Mouse (Mus musculus): ENCODE measurements around the gene 1700016D06Rik. TPM values are rescaled to one million over a fixed set of nuclear protein-coding genes. Genes with fewer than 3 reads are reported as not detected.
A peak's percentile ranks its signal among the peaks of the same experiment; 100 is the strongest.

1700016D06Rik gene
- polyA plus RNA-seq, 1 experiment from 2014 or later = not detected

DNA sequence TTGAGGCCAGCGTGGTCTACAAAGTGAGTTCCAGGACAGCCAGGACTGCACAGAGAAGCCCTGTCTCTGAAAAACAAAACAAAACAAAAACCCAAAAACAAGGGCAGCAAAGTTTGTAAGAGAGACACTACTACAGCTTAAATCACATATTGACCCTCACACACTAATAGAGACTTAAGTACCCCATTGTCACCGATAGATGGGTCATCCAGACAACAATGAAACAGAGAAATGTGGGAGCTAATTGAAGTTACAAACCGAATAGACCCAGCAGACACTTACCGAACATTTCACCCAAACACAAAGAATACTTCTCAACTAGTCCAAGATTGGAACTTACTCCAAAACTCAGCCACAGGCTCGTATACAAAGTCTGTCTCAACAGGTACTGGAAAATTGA lies 50.8 kb downstream of the 1700016D06Rik start:
- Histone ChIP-seq H3K27ac (ENCODE audit: low read depth, low read length) (no peak overlapping the region), H3K4me3 (ENCODE audit: low read length) (no peak overlapping the region), H3K36me3 (ENCODE audit: control insufficient read depth, insufficient read depth, low read length) (no peaks in the 10 kb centered on the region), H3K4me1 (ENCODE audit: control insufficient read depth, insufficient read depth, low read depth, low read length) (no peaks in the 10 kb centered on the region), H3K9me3 (ENCODE audit: control insufficient read depth, low read length) (no peaks in the 10 kb centered on the region), H3K9ac (ENCODE audit: low read depth, low read length) (no peak overlapping the region), H3K27me3 (replicated peaks; ENCODE audit: control insufficient read depth, insufficient read depth, low read length) (no peaks in the 10 kb centered on the region), H3K4me2 (ENCODE audit: low read length) (no peak overlapping the region)
- no peak for ATAC-seq
- WGBS = 93% methylated on average over 5 of the region's 5 CpGs

DNA sequence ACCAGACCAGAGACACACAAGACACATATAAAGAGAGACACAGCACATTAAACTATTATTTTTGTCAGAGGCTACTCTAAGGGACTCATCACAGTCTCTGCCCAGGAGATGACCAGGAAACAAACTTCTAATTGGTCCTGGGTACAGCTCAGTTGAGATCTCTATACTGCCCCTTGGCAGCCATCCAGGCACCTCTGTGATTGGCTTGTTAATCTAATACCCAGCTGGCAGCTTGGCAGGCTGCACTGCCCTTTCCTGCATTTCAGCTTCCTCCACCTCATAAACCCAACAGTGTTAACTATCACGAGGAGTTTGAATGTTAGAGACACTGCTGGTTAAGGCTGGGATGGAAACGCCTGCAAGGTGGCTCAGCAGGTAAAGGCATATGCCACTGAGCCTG lies 57.7 kb downstream of the 1700016D06Rik start:
- Histone ChIP-seq H3K4me2 (ENCODE audit: low read length) (no peak overlapping the region), H3K9ac (ENCODE audit: low read depth, low read length) (no peak overlapping the region), H3K4me1 (ENCODE audit: control insufficient read depth, insufficient read depth, low read depth, low read length) (no peaks in the 10 kb centered on the region), H3K4me3 (ENCODE audit: low read length) (no peak overlapping the region), H3K36me3 (ENCODE audit: control insufficient read depth, insufficient read depth, low read length) (peaks cover 5% of the 10 kb centered on the region; the same call in 1 of the 2 replicates), H3K27ac (ENCODE audit: low read depth, low read length) (no peak overlapping the region), H3K27me3 (replicated peaks; ENCODE audit: control insufficient read depth, insufficient read depth, low read length) (no peaks in the 10 kb centered on the region), H3K9me3 (ENCODE audit: control insufficient read depth, low read length) (no peaks in the 10 kb centered on the region)
- ATAC-seq = no peak
- WGBS = 70% methylated on average over 2 of the region's 2 CpGs

DNA sequence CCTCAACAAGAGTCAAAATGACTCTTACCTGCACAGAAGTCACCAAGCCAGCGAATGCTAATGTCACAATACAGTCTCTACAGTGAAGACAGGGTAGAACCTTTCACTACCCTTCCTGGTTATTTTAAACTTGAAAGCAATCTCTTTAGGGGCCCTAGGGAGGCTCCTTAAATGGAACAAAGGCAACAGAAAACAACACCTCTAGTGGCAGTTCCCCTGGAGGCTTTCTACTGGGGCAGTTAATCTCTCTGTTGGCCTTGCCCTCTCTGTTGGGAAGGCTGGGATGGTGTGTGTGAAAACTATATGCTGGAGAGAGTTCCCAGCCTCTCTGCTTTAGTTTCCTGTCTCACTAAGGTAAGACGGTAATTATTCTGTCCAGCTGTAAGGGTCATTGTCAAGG lies 60.3 kb downstream of the 1700016D06Rik start:
- Histone ChIP-seq H3K36me3 (ENCODE audit: control insufficient read depth, insufficient read depth, low read length) (peaks cover 5% of the 10 kb centered on the region; the same call in 1 of the 2 replicates), H3K27me3 (replicated peaks; ENCODE audit: control insufficient read depth, insufficient read depth, low read length) (no peaks in the 10 kb centered on the region), H3K4me1 (ENCODE audit: control insufficient read depth, insufficient read depth, low read depth, low read length) (peaks cover 3% of the 10 kb centered on the region; the same call in 1 of the 2 replicates), H3K27ac (ENCODE audit: low read depth, low read length) (no peak overlapping the region), H3K4me3 (ENCODE audit: low read length) (no peak overlapping the region), H3K9me3 (ENCODE audit: control insufficient read depth, low read length) (no peaks in the 10 kb centered on the region), H3K9ac (ENCODE audit: low read depth, low read length) (no peak overlapping the region), H3K4me2 (ENCODE audit: low read length) (no peak overlapping the region)
- no peak for ATAC-seq
- 64% methylated on average over 2 of the region's 2 CpGs for WGBS

DNA sequence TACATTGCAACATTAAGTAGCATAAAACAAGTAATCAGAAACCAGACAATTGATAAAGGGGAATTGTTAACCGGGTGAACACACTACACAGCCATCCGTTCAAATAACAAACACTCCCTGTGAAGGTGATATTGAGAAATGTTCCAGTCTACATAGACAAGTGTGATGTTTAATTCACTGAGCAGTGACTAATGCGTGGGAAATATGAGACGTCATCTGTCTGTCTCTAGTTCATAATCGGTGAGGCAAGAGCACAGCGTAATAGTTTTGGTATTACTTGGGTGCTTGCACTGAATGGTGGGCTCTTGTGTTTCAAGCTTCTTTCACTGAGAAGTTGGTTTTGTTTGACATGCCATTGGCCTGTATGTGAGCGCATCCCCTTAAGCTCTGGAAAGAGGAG lies 63.3 kb downstream of the 1700016D06Rik start:
- Histone ChIP-seq H3K4me2 (ENCODE audit: low read length) (no peak overlapping the region), H3K36me3 (ENCODE audit: control insufficient read depth, insufficient read depth, low read length) (peaks cover 5% of the 10 kb centered on the region; the same call in 1 of the 2 replicates), H3K4me3 (ENCODE audit: low read length) (no peak overlapping the region), H3K9ac (ENCODE audit: low read depth, low read length) (no peak overlapping the region), H3K27me3 (replicated peaks; ENCODE audit: control insufficient read depth, insufficient read depth, low read length) (no peaks in the 10 kb centered on the region), H3K9me3 (ENCODE audit: control insufficient read depth, low read length) (no peaks in the 10 kb centered on the region), H3K4me1 (ENCODE audit: control insufficient read depth, insufficient read depth, low read depth, low read length) (peaks cover 22% of the 10 kb centered on the region), H3K27ac (ENCODE audit: low read depth, low read length) (no peak overlapping the region)
- 94% methylated on average over 7 of the region's 7 CpGs for WGBS
- ATAC-seq = no peak

DNA sequence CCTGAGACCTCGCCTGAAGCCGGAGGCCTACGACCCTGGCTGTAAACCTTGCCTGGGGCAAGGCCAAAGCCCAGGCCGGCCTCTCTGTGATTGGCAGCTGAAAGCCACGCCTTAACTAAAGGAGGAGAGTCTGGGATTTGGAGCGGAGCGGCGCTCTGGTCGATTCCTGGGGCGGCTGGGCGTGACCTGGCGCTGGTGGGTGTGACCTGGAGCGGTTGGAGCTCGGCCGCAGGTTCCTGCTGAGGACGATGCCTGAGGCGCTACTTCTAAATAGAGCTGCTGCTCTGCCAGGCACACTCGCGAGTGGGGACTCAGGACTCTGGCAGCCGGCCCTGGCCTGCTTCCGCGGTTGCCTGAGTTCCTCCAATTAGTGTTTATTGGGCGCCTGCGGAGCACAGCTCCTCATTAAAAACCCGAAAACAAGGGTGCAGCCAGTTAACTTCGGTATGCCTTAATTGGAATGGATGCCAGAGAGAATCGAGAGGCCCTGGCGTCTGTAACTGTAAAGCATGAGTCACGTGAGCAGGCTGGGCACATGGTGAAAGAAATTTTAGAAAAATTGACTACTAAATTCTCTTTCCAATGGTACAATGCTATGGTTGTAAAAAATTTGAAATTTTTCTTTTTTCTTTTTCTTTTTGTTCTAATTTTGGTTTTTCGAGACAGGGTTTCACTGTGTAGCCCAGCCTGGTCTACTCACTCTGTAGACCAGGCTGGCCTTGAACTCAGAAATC lies 64.4 kb downstream of the 1700016D06Rik start:
- Histone ChIP-seq H3K4me1 (ENCODE audit: control insufficient read depth, insufficient read depth, low read depth, low read length) (peaks cover 25% of the 10 kb centered on the region), H3K36me3 (ENCODE audit: control insufficient read depth, insufficient read depth, low read length) (peaks cover 9% of the 10 kb centered on the region), H3K27ac (ENCODE audit: low read depth, low read length) (peak overlapping the region; percentile 97), H3K9ac (ENCODE audit: low read depth, low read length) (peak overlapping the region; percentile 98), H3K9me3 (ENCODE audit: control insufficient read depth, low read length) (no peaks in the 10 kb centered on the region), H3K4me2 (ENCODE audit: low read length) (peak overlapping the region; percentile 64), H3K27me3 (replicated peaks; ENCODE audit: control insufficient read depth, insufficient read depth, low read length) (no peaks in the 10 kb centered on the region), H3K4me3 (ENCODE audit: low read length) (peak overlapping the region; percentile 97)
- 4% methylated on average over 30 of the region's 30 CpGs for WGBS
- ATAC-seq = peak; percentile 31

DNA sequence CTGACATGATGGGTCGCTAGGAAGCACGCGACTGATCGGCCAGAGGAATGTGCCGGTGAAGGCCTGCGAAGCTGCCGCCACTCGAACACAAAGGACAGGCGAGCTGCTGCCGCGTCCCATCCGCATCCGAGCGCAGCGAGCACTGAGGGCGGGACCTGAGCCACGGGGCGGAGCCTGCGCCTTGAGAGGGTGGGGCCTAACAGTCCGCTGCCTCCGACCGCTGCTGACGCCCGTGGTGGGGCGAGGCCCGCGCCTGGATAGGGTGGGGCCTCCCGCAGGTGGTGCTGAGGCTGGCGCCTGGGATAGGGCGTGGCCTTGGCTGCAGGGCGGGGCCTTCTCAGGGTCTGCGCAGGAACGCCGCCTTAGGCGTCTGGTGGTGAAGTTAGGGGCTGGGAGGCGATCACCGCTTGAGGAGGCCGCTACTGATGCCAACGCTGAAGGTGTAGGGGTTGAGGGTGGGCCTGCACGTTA lies 65.2 kb downstream of the 1700016D06Rik start, which contains the start of gene Ankrd10:
Gene Ankrd10, minus strand, starts transcription at position 147 of the 471 bp plus-strand sequence.
- Histone ChIP-seq H3K4me2 (ENCODE audit: low read length) (peak within 1 kb of the TSS; percentile 64), H3K27ac (ENCODE audit: low read depth, low read length) (peak within 1 kb of the TSS; percentile 97), H3K9me3 (ENCODE audit: control insufficient read depth, low read length) (no peaks in the 10 kb centered on the region), H3K9ac (ENCODE audit: low read depth, low read length) (peak within 1 kb of the TSS; percentile 98), H3K27me3 (replicated peaks; ENCODE audit: control insufficient read depth, insufficient read depth, low read length) (no peaks in the 10 kb centered on the region), H3K4me3 (ENCODE audit: low read length) (peak within 1 kb of the TSS; percentile 97), H3K36me3 (ENCODE audit: control insufficient read depth, insufficient read depth, low read length) (peaks cover 10% of the 10 kb centered on the region), H3K4me1 (ENCODE audit: control insufficient read depth, insufficient read depth, low read depth, low read length) (peaks cover 25% of the 10 kb centered on the region)
- 1% methylated on average over 37 of the region's 40 CpGs for WGBS
- peak; percentile 93 for ATAC-seq

DNA sequence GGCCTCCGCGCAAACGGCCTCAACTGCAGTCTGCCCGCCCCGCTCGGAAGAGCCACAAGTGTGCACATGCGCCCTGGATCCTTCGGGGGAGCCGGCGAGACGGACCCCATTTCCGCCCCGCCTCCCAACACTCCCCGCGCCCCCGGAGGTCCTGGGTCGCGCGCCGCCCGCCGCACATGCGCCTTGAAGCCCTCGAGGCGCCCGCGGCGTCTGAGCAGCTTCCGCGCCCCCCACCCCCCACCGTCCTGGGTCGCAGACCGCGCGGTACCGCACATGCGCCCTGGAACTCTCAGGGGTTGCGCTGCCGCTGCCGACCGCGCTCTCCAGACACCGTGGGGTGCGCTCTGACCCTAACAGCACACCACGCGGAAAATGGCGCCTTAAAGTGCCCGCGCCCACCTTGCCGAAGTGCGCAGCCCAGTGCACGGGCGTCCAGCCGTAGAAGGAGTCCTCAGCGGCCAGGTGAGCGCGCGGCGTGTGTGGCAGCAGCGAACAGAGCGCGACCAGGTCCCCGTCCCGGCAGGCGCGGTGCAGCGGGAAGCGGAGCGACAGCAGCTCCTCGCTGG lies 65.8 kb downstream of the 1700016D06Rik start:
- under 1% methylated on average over 63 of the region's 70 CpGs for WGBS
- Histone ChIP-seq H3K27me3 (replicated peaks; ENCODE audit: control insufficient read depth, insufficient read depth, low read length) (no peaks in the 10 kb centered on the region), H3K4me2 (ENCODE audit: low read length) (peak overlapping the region; percentile 64), H3K4me1 (ENCODE audit: control insufficient read depth, insufficient read depth, low read depth, low read length) (peaks cover 25% of the 10 kb centered on the region), H3K9me3 (ENCODE audit: control insufficient read depth, low read length) (no peaks in the 10 kb centered on the region), H3K27ac (ENCODE audit: low read depth, low read length) (peak overlapping the region; percentile 97), H3K4me3 (ENCODE audit: low read length) (peak overlapping the region; percentile 97), H3K9ac (ENCODE audit: low read depth, low read length) (peak overlapping the region; percentile 98), H3K36me3 (ENCODE audit: control insufficient read depth, insufficient read depth, low read length) (peaks cover 10% of the 10 kb centered on the region)
- ATAC-seq = peak; percentile 84

DNA sequence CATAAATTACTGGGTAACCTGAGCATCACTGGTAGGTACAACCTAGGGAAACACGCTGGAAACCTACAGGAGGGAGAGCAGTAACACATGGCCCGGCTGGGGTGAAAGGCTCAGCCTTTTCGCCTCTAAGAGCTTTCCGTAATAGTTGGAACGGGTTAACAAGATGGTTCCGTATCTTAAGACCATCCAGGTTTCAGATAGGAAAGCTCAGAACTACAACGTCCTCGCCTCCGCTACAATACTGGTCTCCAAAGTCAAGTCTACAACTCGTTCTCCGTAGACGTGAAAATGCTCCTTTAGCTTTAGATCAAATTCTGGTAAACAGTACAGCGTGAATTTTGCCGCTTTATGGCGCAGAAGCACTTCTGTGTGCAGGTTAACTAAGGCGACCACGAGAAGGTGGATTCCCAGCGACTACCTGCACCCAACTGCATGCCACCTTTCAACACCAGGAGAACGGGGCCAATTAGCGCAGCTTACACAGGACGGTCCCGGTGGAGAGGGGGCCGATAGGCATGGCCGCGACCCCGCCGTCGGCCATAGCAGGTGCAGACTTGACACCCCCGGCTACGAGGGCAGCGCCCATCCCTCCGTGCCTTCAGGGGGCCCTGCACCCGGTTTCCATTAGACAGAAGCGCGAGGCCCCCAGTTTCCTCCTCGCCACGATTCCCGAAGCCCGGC lies 66.4 kb downstream of the 1700016D06Rik start:
- WGBS = under 1% methylated on average over 39 of the region's 39 CpGs
- Histone ChIP-seq H3K4me2 (ENCODE audit: low read length) (peak overlapping the region; percentile 64), H3K9ac (ENCODE audit: low read depth, low read length) (peak overlapping the region; percentile 98), H3K9me3 (ENCODE audit: control insufficient read depth, low read length) (no peaks in the 10 kb centered on the region), H3K27me3 (replicated peaks; ENCODE audit: control insufficient read depth, insufficient read depth, low read length) (no peaks in the 10 kb centered on the region), H3K4me1 (ENCODE audit: control insufficient read depth, insufficient read depth, low read depth, low read length) (peaks cover 25% of the 10 kb centered on the region), H3K36me3 (ENCODE audit: control insufficient read depth, insufficient read depth, low read length) (peaks cover 10% of the 10 kb centered on the region), H3K27ac (ENCODE audit: low read depth, low read length) (peak overlapping the region; percentile 97), H3K4me3 (ENCODE audit: low read length) (peak overlapping the region; percentile 97)
- ATAC-seq = peak; percentile 16

DNA sequence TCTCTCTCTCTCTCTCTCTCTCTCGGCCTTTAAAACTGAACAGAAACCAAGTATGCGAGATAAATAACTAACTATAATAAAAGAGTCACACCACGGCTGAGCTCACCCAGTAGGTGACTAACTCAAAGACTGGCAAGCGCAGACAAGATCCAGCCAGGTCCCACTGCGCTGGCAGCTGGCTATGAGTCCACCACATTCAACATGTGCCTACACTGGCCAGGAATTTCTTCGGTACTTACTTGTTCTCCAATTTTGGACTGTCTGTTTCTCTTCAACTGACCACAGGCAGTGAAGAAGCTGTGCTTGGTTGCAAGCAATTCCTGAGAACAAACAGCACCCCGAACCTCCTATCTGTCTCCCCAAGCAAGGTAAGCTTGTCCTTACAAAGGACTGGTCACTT lies 67.4 kb downstream of the 1700016D06Rik start:
- Histone ChIP-seq H3K27me3 (replicated peaks; ENCODE audit: control insufficient read depth, insufficient read depth, low read length) (no peaks in the 10 kb centered on the region), H3K4me1 (ENCODE audit: control insufficient read depth, insufficient read depth, low read depth, low read length) (peaks cover 25% of the 10 kb centered on the region), H3K4me2 (ENCODE audit: low read length) (peak overlapping the region; percentile 64), H3K27ac (ENCODE audit: low read depth, low read length) (no peak overlapping the region), H3K9me3 (ENCODE audit: control insufficient read depth, low read length) (no peaks in the 10 kb centered on the region), H3K36me3 (ENCODE audit: control insufficient read depth, insufficient read depth, low read length) (peaks cover 10% of the 10 kb centered on the region), H3K4me3 (ENCODE audit: low read length) (peak overlapping the region; percentile 97), H3K9ac (ENCODE audit: low read depth, low read length) (no peak overlapping the region)
- ATAC-seq = no peak
- WGBS = 55% methylated on average over 7 of the region's 7 CpGs
